Mouse (Mus musculus) C3H10T1/2 (cell line): ENCODE results near the gene Olfr272. TPM values are rescaled to one million over a fixed set of nuclear protein-coding genes. Genes with fewer than 3 reads are reported as not detected.

Experiments used
- polyA plus RNA-seq, 2 experiments: library from polyadenylated mRNA; unstranded; fragments of >200 nt; fragmentation: generic; extraction: Trizol; gene quantifications; one replicate each; pipeline ENCODE4 v1.2.1; 2012; ENCODE audit warnings: missing spikeins in 2 of 2

The Olfr272 gene
- polyA plus RNA-seq, result not detected

DNA sequence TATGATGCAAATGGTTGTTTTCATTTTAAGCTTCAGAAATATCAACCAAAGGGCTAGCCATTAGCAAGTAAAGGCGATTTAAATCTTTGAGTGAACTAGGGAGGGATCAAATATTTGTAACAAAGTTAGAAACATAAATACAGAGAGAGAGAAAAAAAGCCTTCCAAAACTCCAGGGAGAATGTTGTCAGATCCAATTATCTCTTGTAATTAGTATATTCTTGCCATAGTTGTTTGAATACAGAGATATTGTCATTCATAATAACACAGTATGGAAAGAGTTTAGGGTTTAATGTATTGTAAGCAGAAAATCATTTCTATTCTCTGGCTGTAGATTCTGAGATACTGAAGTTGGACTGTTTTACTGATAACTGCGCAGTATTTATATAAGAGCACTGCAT lies at the start of gene Olfr272:
Gene Olfr272, minus strand, starts transcription at position 101 of the 400 bp plus-strand sequence.

DNA sequence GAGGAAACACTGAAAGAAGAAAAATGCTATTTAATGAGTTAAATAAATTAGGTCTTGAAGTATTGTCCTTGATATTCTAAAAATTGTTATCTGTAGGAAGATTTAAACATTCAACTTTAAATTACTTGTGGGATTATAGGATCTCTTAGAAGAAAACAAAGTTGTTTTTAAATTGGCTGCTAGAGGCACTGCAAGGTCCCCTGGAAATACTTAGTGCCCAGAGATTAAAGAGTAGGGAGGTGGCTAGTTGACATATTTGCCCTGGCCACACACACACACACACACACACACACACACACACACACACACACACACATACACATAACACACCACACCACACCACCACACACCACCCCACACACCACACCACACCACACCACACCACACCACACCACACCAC lies 45.3 kb upstream of the Olfr272 start, which contains the start of gene Olfr270:
Gene Olfr270, plus strand, starts transcription at position 301 of the 400 bp plus-strand sequence.

Other genes with a start within 250 kb of the Olfr272 start
- not detected for gene Olfr275, start 104.6 kb downstream of the Olfr272 start, polyA plus RNA-seq
- not detected for gene Olfr273, start 59.9 kb downstream of the Olfr272 start, polyA plus RNA-seq
- not detected for gene Olfr270, start 45.4 kb upstream of the Olfr272 start, polyA plus RNA-seq
- not detected for gene Nipsnap3a, start 70.1 kb upstream of the Olfr272 start, polyA plus RNA-seq
- gene Nipsnap3b, start 92.7 kb upstream of the Olfr272 start, polyA plus RNA-seq, result 10 to 100 TPM; 11.7 to 20.0 TPM
- gene Abca1, start 240.7 kb upstream of the Olfr272 start, polyA plus RNA-seq, result 1 to 10 TPM in 1 of 2 experiments, under 1 TPM in 1; 0.04 to 1.3 TPM